Mouse (Mus musculus) naive thymus-derived CD4-positive, alpha-beta T cell, adult 5 months (primary cell): ENCODE measurements around the gene Glipr1l1. TPM values are rescaled to one million over a fixed set of nuclear protein-coding genes. Genes with fewer than 3 reads are reported as not detected.

Experiments
- polyA plus RNA-seq: library from polyadenylated mRNA; unstranded; fragments of 100-300 nt; shearing (Covaris generic); gene quantifications from one replicate; pipeline ENCODE4 v1.2.1, GENCODE M21; 2017

Glipr1l1 gene
- polyA plus RNA-seq: not detected

GRCm38 (mm10) chr10:112059702-112060582, at the start of gene Glipr1l1:
TSS of gene Glipr1l1 (plus strand) at chr10:112060189.

DNA sequence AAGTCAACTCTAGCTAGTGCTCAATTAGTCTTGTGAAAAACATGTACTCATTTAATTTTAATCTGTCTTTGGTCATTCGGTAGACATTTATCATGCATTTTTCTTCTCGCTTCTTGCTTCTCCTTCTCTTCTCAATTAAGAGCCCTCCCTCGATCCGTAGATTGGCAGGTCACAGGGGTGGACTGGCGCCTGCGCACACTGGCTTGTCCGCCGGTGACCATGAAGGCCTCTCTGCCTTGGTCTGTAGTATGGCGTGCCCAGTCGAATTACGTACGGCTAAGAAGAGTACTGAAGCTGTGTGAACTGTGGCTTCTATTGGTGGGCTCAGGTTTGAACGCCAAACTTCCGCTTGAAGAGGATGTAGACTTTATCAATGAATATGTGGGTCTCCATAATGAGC, 23.2 kb downstream of the Glipr1l1 start, which contains the start of gene Glipr1l2:
Gene Glipr1l2, plus strand, starts transcription at position 198 of the 400 bp plus-strand sequence.

Other genes with a start within 250 kb of the Glipr1l1 start
- gene Krr1, start 87.5 kb upstream of the Glipr1l1 start, polyA plus RNA-seq: 47.2 TPM
- gene Glipr1, start 57.6 kb upstream of the Glipr1l1 start, polyA plus RNA-seq: 59.5 TPM
- gene Glipr1l2, start 23.2 kb downstream of the Glipr1l1 start, polyA plus RNA-seq: not detected
- gene Glipr1l3, start 100.1 kb downstream of the Glipr1l1 start, polyA plus RNA-seq: not detected
- gene Caps2, start 103.4 kb downstream of the Glipr1l1 start, polyA plus RNA-seq: not detected
- not detected for gene Kcnc2, start 210.9 kb downstream of the Glipr1l1 start, polyA plus RNA-seq